In the genomic region with DNA sequence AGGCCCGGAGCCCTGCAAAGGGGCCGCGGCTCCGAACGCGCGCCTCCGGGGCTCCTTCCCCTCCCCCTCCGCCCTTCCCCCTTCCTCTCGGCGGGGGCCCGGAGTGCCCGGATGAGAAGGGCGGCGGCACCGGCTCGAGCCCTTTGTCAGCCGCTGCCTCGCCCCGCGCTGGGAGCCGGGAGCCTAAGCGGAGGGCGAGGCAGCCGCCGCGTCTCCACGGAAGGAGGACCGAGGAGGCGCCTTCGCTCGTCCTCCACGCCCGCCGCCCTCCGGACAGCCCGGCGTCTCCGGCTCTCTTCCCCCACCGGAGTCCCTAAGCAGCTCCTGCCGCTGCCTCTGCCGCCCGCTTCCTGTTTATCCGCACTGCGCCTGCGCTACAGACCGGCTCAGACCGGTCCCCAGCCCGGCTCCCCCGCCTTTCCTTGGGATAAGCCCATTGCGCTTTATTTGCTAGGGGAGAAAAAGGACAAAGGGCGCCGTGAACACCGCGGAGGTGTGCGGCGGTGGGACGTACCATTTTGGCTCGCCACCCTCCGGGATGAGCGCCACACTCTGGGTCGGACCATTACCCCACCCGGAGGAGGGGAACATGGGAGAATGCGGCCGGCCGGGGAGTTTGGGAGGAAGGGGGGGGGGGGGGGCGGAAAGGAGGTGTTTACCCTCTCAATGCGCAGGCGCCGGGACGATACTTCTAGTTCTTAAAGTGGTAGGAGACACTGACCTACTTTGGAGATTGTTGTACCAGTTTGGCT, we compare ENCODE assay signal across 7 mouse cellular contexts. TPM values are rescaled to one million over a fixed set of nuclear protein-coding genes. Genes with fewer than 3 reads are reported as not detected.
DNase-seq lines count a peak whose midpoint lies in the region; ATAC-seq lines count a peak whose summit lies in the region.

Mgea5 (minus strand) TSS at position 657 of the 752 bp plus-strand sequence.

- H3K4me1 ChIP-seq in intestine, embryonic 16.5 days (ENCODE audit: control insufficient read depth, insufficient read depth, low read length) = peaks cover 20% of the 10 kb centered on the region
- peaks cover 17% of the 10 kb centered on the region for H3K4me1 ChIP-seq in midbrain, embryonic 11.5 days (ENCODE audit: control insufficient read depth, insufficient read depth, low read length)

- H3K27ac ChIP-seq in intestine, embryonic 16.5 days (ENCODE audit: low read length) = peak within 1 kb of the TSS; percentile 98
- H3K27ac ChIP-seq in midbrain, embryonic 11.5 days (ENCODE audit: low read depth, low read length) = peak within 1 kb of the TSS; percentile 98

- intact Hi-C loops in left cerebral cortex, postnatal 36 days (cut with DNase I) = no loop called here

- peak within 1 kb of the TSS; percentile 98 for H3K9ac ChIP-seq in intestine, embryonic 16.5 days (ENCODE audit: low read depth, low read length)
- H3K9ac ChIP-seq in midbrain, embryonic 11.5 days (ENCODE audit: low read length) = peak within 1 kb of the TSS; percentile 98

- DNase-seq in adrenal gland, adult 8-10 months = peak; percentile 98
- peak; percentile 98 for DNase-seq in embryo, embryonic 9.5 days (ENCODE audit: extremely low spot score)
- peak; percentile 92 to 97 for DNase-seq in gastrocnemius, postnatal 4 days (ENCODE audit: low spot score in 2 of 2)
- peak; percentile 98 to 99 for DNase-seq in left cerebral cortex, postnatal 36 days (ENCODE audit: low spot score in 2 of 2)
- peak; percentile 99 for DNase-seq in midbrain, embryonic 11.5 days (ENCODE audit: low spot score, missing footprints)
- DNase-seq in skeletal muscle tissue, adult 2 months (ENCODE audit: low read depth, low spot score) = peak; percentile 99

- peak within 1 kb of the TSS; percentile 74 for H3K4me2 ChIP-seq in intestine, embryonic 16.5 days (ENCODE audit: low read depth, low read length)
- H3K4me2 ChIP-seq in midbrain, embryonic 11.5 days = peak within 1 kb of the TSS; percentile 76

- H3K27me3 ChIP-seq in intestine, embryonic 16.5 days (replicated peaks; ENCODE audit: control insufficient read depth, insufficient read depth, low read length) = no peaks in the 10 kb centered on the region
- H3K27me3 ChIP-seq in midbrain, embryonic 11.5 days (ENCODE audit: control insufficient read depth, insufficient read depth, low read length) = no peaks in the 10 kb centered on the region

- no peaks in the 10 kb centered on the region for H3K36me3 ChIP-seq in intestine, embryonic 16.5 days (ENCODE audit: control insufficient read depth, insufficient read depth, low read length)
- H3K36me3 ChIP-seq in midbrain, embryonic 11.5 days (ENCODE audit: control insufficient read depth, insufficient read depth, low read length) = no peaks in the 10 kb centered on the region

- ATAC-seq in intestine, embryonic 16.5 days = peak; percentile 98
- ATAC-seq in midbrain, embryonic 11.5 days (ENCODE audit: low FRiP score) = peak; percentile 97

- H3K9me3 ChIP-seq in intestine, embryonic 16.5 days (ENCODE audit: control insufficient read depth, low read length) = no peaks in the 10 kb centered on the region
- no peaks in the 10 kb centered on the region for H3K9me3 ChIP-seq in midbrain, embryonic 11.5 days (ENCODE audit: control insufficient read depth, low read length)

- H3K4me3 ChIP-seq in intestine, embryonic 16.5 days (ENCODE audit: low read length) = peak within 1 kb of the TSS; percentile 100
- H3K4me3 ChIP-seq in midbrain, embryonic 11.5 days (ENCODE audit: low read depth, low read length) = peak within 1 kb of the TSS; percentile 100

- under 1% methylated on average over 60 of the region's 71 CpGs for WGBS in intestine, embryonic 16.5 days
- WGBS in midbrain, embryonic 11.5 days = under 1% methylated on average over 48 of the region's 71 CpGs

RNA-seq across cellular contexts. Expression of gene Mgea5, which starts in this region (rescaled TPM):
- 10 to 100 TPM; 67.3 to 95.3 (median 84.0) TPM for total RNA-seq in adrenal gland, adult 8-10 months (2022)
- total RNA-seq in gastrocnemius, postnatal 4 days (2021) = 10 to 100 TPM; 54.7 to 64.1 TPM
- 24.5 and 25.0 TPM in 2 replicates for polyA plus RNA-seq in intestine, embryonic 16.5 days (2015; fragmentation: Nextera tagmentation; extraction: Ambion mirVana)
- 100 to 1,000 TPM; 143 to 168 TPM for total RNA-seq in left cerebral cortex, postnatal 36 days (2021)
- 68.8 and 78.9 TPM in 2 replicates for polyA plus RNA-seq in midbrain, embryonic 11.5 days (2014; fragmentation: Nextera tagmentation; extraction: Ambion mirVana)

Comparison
In these comparisons a context has a peak if more than half of its experiments do, and no peak if none do; other contexts are left out.
1. Peak in every context shown above with its lines: DNase-seq, ATAC-seq, H3K4me3 ChIP-seq and H3K27ac ChIP-seq.